Mouse (Mus musculus) neural tube, embryonic 13.5 days (tissue): ENCODE measurements around the gene Hbq1a. TPM values are rescaled to one million over a fixed set of nuclear protein-coding genes. Genes with fewer than 3 reads are reported as not detected.
A peak's percentile ranks its signal among the peaks of the same experiment; 100 is the strongest.

Experiments
- ATAC-seq: fragments of 200-750 bp; cut with Nextera tagmentation; 2 replicates; pipeline ENCODE4 v1.8.0; 2017; ENCODE audit warnings: low read depth, mild to moderate bottlenecking, moderate TSS enrichment, moderate library complexity
- H3K27ac ChIP-seq: fragments of 300-500 bp; sonication (generic); replicated peaks from 2 replicates; pipeline ENCODE4 v1.5.1; 2015; ENCODE audit warnings: moderate library complexity, mild to moderate bottlenecking, inconsistent platforms
- H3K27me3 ChIP-seq: fragments of 300-500 bp; sonication (generic); 2 replicates; pipeline ENCODE4 v1.6.1; 2015; ENCODE audit warnings: mild to moderate bottlenecking, inconsistent platforms
- H3K36me3 ChIP-seq: fragments of 300-500 bp; sonication (generic); 2 replicates; pipeline ENCODE4 v1.6.1; 2015; ENCODE audit warnings: mild to moderate bottlenecking, inconsistent platforms
- H3K4me1 ChIP-seq: fragments of 300-500 bp; sonication (generic); replicated peaks from 2 replicates; pipeline ENCODE4 v1.6.1; 2015; ENCODE audit warnings: inconsistent platforms
- H3K4me2 ChIP-seq: fragments of 300-500 bp; sonication (generic); 2 replicates; pipeline ENCODE4 v1.6.1; 2015; ENCODE audit warnings: inconsistent platforms, mild to moderate bottlenecking, moderate library complexity
- H3K4me3 ChIP-seq: fragments of 300-500 bp; sonication (generic); 2 replicates; pipeline ENCODE4 v1.5.1; 2015; ENCODE audit warnings: mild to moderate bottlenecking, inconsistent platforms
- H3K9ac ChIP-seq: fragments of 300-500 bp; sonication (generic); 2 replicates; pipeline ENCODE4 v1.6.1; 2015; ENCODE audit warnings: moderate library complexity, mild to moderate bottlenecking, inconsistent platforms
- H3K9me3 ChIP-seq: fragments of 300-500 bp; sonication (generic); 2 replicates; pipeline ENCODE4 v1.6.1; 2016; ENCODE audit warnings: inconsistent platforms
- WGBS: fragments of 180-500 bp; shearing (Covaris S2); methylation state at CpG from one replicate; pipeline ENCODE4 v1.1.7; 2015; 5-methylcytosine and 5-hydroxymethylcytosine counted together
- polyA plus RNA-seq: library from polyadenylated mRNA; unstranded; fragments of >200 nt; fragmentation: Nextera tagmentation; extraction: Ambion mirVana; gene quantifications from 2 replicates; pipeline ENCODE4 v1.2.1, GENCODE M21; 2015

The Hbq1a gene
- polyA plus RNA-seq, 1 experiment from 2014 or later = 1.4 TPM

GRCm38 (mm10) chr11:32303455-32303854 is 3.6 kb downstream of the Hbq1a start:
- peaks cover 20% of the 10 kb centered on the region for H3K27me3 ChIP-seq
- ATAC-seq = no peak
- no peak overlapping the region for H3K9ac ChIP-seq
- no peaks in the 10 kb centered on the region for H3K36me3 ChIP-seq
- no peak overlapping the region for H3K27ac ChIP-seq
- H3K9me3 ChIP-seq = no peaks in the 10 kb centered on the region
- WGBS = 87% methylated on average over 1 of the region's 1 CpGs
- H3K4me2 ChIP-seq = no peak overlapping the region
- H3K4me1 ChIP-seq = no peaks in the 10 kb centered on the region
- no peak overlapping the region for H3K4me3 ChIP-seq

- ATAC-seq = no peak
- H3K27ac ChIP-seq = no peak overlapping the region
- WGBS = 60% methylated on average over 1 of the region's 1 CpGs
- H3K27me3 ChIP-seq = peaks cover 4% of the 10 kb centered on the region; the same call in 1 of the 2 replicates
- H3K9me3 ChIP-seq = no peaks in the 10 kb centered on the region
- H3K4me2 ChIP-seq = no peak overlapping the region
- H3K4me1 ChIP-seq = no peaks in the 10 kb centered on the region
- no peak overlapping the region for H3K9ac ChIP-seq
- H3K36me3 ChIP-seq = no peaks in the 10 kb centered on the region
- H3K4me3 ChIP-seq = no peak overlapping the region
Observed at GRCm38 (mm10) chr11:32307006-32307405, 7.1 kb downstream of the Hbq1a start.

GRCm38 (mm10) chr11:32309446-32309845 is 9.6 kb downstream of the Hbq1a start:
- no peaks in the 10 kb centered on the region for H3K4me1 ChIP-seq
- H3K9me3 ChIP-seq = no peaks in the 10 kb centered on the region
- H3K36me3 ChIP-seq = no peaks in the 10 kb centered on the region
- no peak overlapping the region for H3K4me2 ChIP-seq
- H3K27ac ChIP-seq = no peak overlapping the region
- H3K4me3 ChIP-seq = no peak overlapping the region
- H3K27me3 ChIP-seq = no peaks in the 10 kb centered on the region
- H3K9ac ChIP-seq = no peak overlapping the region
- no peak for ATAC-seq
- 34% methylated on average over 4 of the region's 4 CpGs for WGBS

- ATAC-seq = no peak
- Histone ChIP-seq H3K27me3 (no peaks in the 10 kb centered on the region), H3K4me3 (no peak overlapping the region), H3K36me3 (no peaks in the 10 kb centered on the region), H3K9me3 (no peaks in the 10 kb centered on the region), H3K27ac (no peak overlapping the region), H3K9ac (no peak overlapping the region), H3K4me1 (no peaks in the 10 kb centered on the region), H3K4me2 (no peak overlapping the region)
- WGBS = 78% methylated on average over 3 of the region's 3 CpGs
Observed at GRCm38 (mm10) chr11:32309928-32310327, 10.1 kb downstream of the Hbq1a start.

- 89% methylated on average over 3 of the region's 3 CpGs for WGBS
- no peak overlapping the region for H3K4me3 ChIP-seq
- H3K27me3 ChIP-seq = no peaks in the 10 kb centered on the region
- no peak overlapping the region for H3K4me2 ChIP-seq
- no peak overlapping the region for H3K27ac ChIP-seq
- no peaks in the 10 kb centered on the region for H3K36me3 ChIP-seq
- no peaks in the 10 kb centered on the region for H3K9me3 ChIP-seq
- ATAC-seq = no peak
- no peaks in the 10 kb centered on the region for H3K4me1 ChIP-seq
- no peak overlapping the region for H3K9ac ChIP-seq
Observed at GRCm38 (mm10) chr11:32316009-32316408, 16.1 kb downstream of the Hbq1a start.

GRCm38 (mm10) chr11:32320507-32321195 is 20.8 kb downstream of the Hbq1a start:
- Histone ChIP-seq H3K36me3 (no peaks in the 10 kb centered on the region), H3K4me3 (no peak overlapping the region), H3K27me3 (no peaks in the 10 kb centered on the region), H3K9ac (no peak overlapping the region), H3K27ac (no peak overlapping the region), H3K4me2 (no peak overlapping the region), H3K9me3 (no peaks in the 10 kb centered on the region), H3K4me1 (peaks cover 3% of the 10 kb centered on the region)
- WGBS = 73% methylated on average over 11 of the region's 11 CpGs
- ATAC-seq = no peak

- Histone ChIP-seq H3K36me3 (no peaks in the 10 kb centered on the region), H3K4me1 (peaks cover 3% of the 10 kb centered on the region), H3K27me3 (no peaks in the 10 kb centered on the region), H3K4me2 (no peak overlapping the region), H3K4me3 (no peak overlapping the region), H3K27ac (no peak overlapping the region), H3K9me3 (no peaks in the 10 kb centered on the region), H3K9ac (no peak overlapping the region)
- 43% methylated on average over 8 of the region's 8 CpGs for WGBS
- no peak for ATAC-seq
Observed at GRCm38 (mm10) chr11:32321196-32321565, 21.3 kb downstream of the Hbq1a start.

- peaks cover 3% of the 10 kb centered on the region for H3K4me1 ChIP-seq
- no peaks in the 10 kb centered on the region for H3K9me3 ChIP-seq
- H3K4me2 ChIP-seq = peak overlapping the region; percentile 37
- no peaks in the 10 kb centered on the region for H3K36me3 ChIP-seq
- no peak overlapping the region for H3K4me3 ChIP-seq
- H3K27me3 ChIP-seq = no peaks in the 10 kb centered on the region
- ATAC-seq = peak; percentile 90
- no peak overlapping the region for H3K27ac ChIP-seq
- 8% methylated on average over 15 of the region's 15 CpGs for WGBS
- H3K9ac ChIP-seq = no peak overlapping the region
Observed at GRCm38 (mm10) chr11:32324609-32325008, 24.7 kb downstream of the Hbq1a start.

- H3K4me3 ChIP-seq = no peak overlapping the region
- no peak overlapping the region for H3K9ac ChIP-seq
- no peaks in the 10 kb centered on the region for H3K9me3 ChIP-seq
- H3K4me1 ChIP-seq = peaks cover 13% of the 10 kb centered on the region
- H3K4me2 ChIP-seq = no peak overlapping the region
- ATAC-seq = no peak
- H3K36me3 ChIP-seq = no peaks in the 10 kb centered on the region
- H3K27ac ChIP-seq = peak overlapping the region; percentile 9; the same call in 1 of the 2 replicates
- 36% methylated on average over 6 of the region's 6 CpGs for WGBS
- H3K27me3 ChIP-seq = no peaks in the 10 kb centered on the region
Observed at GRCm38 (mm10) chr11:32331075-32331474, 31.2 kb downstream of the Hbq1a start.

GRCm38 (mm10) chr11:32331861-32332260 is 32.0 kb downstream of the Hbq1a start:
- 70% methylated on average over 5 of the region's 5 CpGs for WGBS
- no peaks in the 10 kb centered on the region for H3K9me3 ChIP-seq
- no peak overlapping the region for H3K4me2 ChIP-seq
- H3K4me1 ChIP-seq = peaks cover 13% of the 10 kb centered on the region
- H3K36me3 ChIP-seq = no peaks in the 10 kb centered on the region
- H3K4me3 ChIP-seq = no peak overlapping the region
- H3K27me3 ChIP-seq = no peaks in the 10 kb centered on the region
- H3K27ac ChIP-seq = 0 out of 2 replicates have a peak overlapping the region, but pooled peaks have one; percentile 9
- H3K9ac ChIP-seq = no peak overlapping the region
- ATAC-seq = no peak

- no peaks in the 10 kb centered on the region for H3K9me3 ChIP-seq
- no peak overlapping the region for H3K27ac ChIP-seq
- 66% methylated on average over 2 of the region's 2 CpGs for WGBS
- H3K27me3 ChIP-seq = no peaks in the 10 kb centered on the region
- no peak overlapping the region for H3K4me2 ChIP-seq
- no peak overlapping the region for H3K4me3 ChIP-seq
- no peak for ATAC-seq
- no peak overlapping the region for H3K9ac ChIP-seq
- no peaks in the 10 kb centered on the region for H3K36me3 ChIP-seq
- H3K4me1 ChIP-seq = peaks cover 13% of the 10 kb centered on the region
Observed at GRCm38 (mm10) chr11:32333235-32333634, 33.4 kb downstream of the Hbq1a start.

GRCm38 (mm10) chr11:32336435-32336907 is 36.6 kb downstream of the Hbq1a start:
- ATAC-seq = no peak
- no peak overlapping the region for H3K27ac ChIP-seq
- no peaks in the 10 kb centered on the region for H3K36me3 ChIP-seq
- 91% methylated on average over 6 of the region's 6 CpGs for WGBS
- H3K4me1 ChIP-seq = no peaks in the 10 kb centered on the region
- no peaks in the 10 kb centered on the region for H3K9me3 ChIP-seq
- no peak overlapping the region for H3K4me3 ChIP-seq
- H3K27me3 ChIP-seq = no peaks in the 10 kb centered on the region
- no peak overlapping the region for H3K9ac ChIP-seq
- H3K4me2 ChIP-seq = no peak overlapping the region

- H3K4me2 ChIP-seq = no peak overlapping the region
- H3K9ac ChIP-seq = no peak overlapping the region
- no peak overlapping the region for H3K27ac ChIP-seq
- no peaks in the 10 kb centered on the region for H3K36me3 ChIP-seq
- H3K27me3 ChIP-seq = no peaks in the 10 kb centered on the region
- H3K4me1 ChIP-seq = no peaks in the 10 kb centered on the region
- no peak overlapping the region for H3K4me3 ChIP-seq
- H3K9me3 ChIP-seq = no peaks in the 10 kb centered on the region
- 84% methylated on average over 2 of the region's 2 CpGs for WGBS
- no peak for ATAC-seq
Observed at GRCm38 (mm10) chr11:32339131-32339531, 39.3 kb downstream of the Hbq1a start.
